Mouse (Mus musculus): ENCODE measurements around the gene Garnl3.

The Garnl3 gene

DNA sequence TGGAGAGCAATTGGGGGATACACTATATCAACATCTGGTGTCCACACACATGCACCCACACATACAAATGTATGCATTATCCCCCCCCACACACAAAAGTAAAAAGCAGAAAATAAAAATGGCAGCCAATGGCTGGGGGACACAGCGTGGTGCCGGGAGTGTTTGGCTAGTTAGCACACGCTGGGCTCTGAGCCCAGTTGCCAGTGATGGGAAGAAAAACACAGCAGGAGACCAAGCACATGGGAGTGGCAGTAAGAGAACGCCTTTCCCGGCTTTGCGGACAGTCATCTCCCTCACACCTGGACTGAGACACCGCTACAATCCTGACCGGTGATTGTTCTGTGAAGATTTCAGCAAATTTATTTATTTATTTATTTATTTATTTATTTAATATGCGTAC, 160.2 kb downstream of the Garnl3 start:
- no peak for DNase-seq (ENCODE audit: low read depth, low spot score)

DNA sequence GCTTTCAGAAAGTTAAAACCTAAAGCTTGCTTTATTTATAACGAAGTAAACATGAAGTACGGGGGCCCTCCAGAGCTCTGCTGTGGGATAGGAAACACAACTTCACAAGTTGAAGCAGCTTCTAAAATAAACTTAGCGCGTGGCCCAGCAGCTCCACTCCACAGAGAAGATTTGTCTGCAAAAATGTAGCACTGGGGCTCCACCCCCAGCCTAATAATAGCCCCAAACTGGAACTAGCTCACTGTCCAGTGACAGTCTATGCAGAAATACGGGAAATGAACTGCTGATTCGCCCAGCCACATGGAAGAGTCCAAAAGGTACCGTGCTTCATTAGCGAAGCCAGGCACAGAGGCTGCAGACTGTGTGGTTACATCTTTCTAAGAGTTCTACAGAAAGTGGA, 162.1 kb downstream of the Garnl3 start:
- DNase-seq (ENCODE audit: low read depth, low spot score), result no peak

DNA sequence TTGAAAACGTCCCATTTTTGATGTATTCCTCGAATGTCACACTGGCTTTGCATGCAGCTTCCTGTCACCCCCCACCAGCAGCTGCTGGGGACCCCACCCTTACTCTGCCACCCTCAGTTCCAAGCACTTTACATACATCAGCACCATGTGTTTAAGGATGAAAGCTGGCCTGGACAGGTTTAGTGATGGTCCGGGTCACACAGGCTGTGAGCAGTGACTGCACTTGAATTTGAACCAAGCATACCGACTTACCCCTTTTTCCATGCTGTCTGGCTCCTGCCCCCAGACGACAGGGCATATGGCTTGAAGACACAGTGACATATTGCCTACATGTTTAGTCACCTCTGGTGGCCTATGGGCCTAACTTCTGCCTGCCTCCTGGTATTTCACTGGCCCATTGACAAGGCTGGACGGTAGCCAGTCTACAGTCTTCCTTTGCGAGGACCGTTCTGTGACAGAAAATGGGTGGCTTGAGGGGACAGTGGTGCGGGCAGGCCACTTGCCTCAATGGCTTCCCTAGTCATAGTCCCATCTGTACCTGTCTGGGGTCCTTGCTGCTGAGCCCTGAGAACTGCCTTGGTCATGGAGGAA, 163.3 kb downstream of the Garnl3 start:
- no peak for DNase-seq (ENCODE audit: low read depth, low spot score)

DNA sequence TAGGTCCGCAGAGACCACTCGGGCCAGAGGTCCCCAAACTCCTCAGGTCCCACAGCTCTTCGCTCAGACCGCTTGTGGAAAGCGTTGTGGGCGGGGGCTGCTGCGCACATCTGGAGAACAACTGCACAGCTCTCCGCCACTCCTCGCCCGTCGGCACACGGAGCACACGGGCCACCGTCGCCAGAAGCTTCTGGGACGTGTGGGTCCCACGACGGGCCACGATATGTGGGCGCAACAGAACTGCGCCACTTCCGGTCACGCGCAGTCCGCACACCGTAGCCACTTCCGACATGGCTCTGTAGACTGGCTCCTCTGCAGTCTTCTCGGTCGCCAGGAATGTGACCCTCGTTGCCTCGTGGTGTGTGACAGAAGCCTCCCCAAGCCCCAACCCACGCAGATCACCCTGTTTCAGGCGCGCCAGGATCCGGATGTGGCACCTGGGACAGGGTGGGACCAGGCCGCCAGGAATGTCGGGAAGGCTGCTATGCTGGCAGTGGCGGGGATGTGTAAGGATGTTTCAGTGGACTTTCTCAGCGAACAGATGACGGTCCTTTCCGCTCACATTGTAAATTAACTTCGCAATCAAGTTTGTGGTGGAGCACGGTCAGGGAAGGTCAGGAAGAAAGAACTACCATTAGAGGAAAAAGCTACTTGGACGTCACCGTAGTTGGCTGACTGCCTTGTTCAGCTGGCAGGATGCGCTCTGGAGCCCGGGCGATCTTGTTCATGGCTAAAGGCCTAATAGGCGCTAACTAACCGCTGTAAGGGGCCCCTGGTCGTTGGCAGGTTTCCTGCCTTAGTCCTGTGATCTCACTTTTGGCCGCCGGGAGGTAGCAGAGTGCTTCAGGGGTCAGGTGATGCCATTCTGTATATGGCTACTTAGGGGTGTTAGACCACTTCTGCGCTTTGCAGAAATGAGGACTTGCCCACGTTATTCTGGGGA, 164.5 kb downstream of the Garnl3 start:
- peak; percentile 84 for DNase-seq (ENCODE audit: low read depth, low spot score)

DNA sequence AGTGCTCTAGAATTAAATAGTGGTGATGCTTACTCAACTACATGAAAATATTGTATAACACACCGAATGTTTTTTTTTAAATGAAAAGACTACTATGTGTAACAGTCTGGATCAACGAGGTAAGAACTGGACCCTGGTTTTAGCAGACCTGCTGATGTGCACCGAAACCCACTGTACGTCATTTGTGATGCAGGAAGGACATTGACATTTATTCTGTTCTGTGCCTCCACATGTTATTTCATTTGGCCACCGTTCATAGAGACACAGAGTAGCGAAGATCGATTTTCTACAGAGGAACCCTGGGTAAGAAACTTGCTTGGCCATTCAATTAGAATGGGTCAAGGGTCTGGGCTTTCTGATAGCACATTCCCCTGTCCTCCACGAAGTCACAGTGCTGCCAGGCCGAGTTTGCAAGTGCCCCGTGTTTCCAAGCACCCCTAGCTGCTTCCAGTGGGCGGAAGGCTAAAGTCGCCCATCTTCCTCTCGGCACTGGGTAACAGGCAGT, 165.2 kb downstream of the Garnl3 start:
- DNase-seq (ENCODE audit: low read depth, low spot score), result no peak

DNA sequence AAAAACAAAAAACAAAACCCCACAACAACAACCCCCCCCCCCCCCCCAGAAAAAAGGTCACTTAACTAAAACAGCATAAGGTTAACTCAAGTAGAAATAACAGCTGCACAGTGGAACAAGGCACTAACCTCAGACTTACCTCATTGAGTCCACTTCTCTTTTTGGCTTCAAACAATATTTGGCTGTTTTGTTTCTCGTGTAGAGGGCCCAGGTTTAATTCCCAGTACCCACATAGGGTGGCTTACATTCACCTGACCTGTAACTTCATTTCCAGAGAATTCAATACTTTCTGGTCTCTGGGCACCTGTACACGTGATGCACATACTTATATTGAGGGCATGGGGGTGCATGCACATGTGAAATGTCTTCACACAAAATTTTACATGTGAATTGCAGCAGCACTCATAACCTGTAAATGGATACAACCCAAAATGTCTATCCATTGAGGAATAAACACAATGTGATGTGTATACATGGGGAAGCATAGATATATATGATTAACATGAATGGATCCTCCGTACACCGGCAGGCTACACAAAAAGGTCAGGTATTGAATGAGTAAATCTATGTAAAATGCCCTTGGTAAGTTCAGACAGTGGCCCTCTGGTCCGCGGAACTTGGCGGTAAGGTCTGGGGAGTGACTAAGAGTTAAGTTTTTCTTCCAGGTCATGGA, 165.8 kb downstream of the Garnl3 start:
- no peak for DNase-seq (ENCODE audit: low read depth, low spot score)

DNA sequence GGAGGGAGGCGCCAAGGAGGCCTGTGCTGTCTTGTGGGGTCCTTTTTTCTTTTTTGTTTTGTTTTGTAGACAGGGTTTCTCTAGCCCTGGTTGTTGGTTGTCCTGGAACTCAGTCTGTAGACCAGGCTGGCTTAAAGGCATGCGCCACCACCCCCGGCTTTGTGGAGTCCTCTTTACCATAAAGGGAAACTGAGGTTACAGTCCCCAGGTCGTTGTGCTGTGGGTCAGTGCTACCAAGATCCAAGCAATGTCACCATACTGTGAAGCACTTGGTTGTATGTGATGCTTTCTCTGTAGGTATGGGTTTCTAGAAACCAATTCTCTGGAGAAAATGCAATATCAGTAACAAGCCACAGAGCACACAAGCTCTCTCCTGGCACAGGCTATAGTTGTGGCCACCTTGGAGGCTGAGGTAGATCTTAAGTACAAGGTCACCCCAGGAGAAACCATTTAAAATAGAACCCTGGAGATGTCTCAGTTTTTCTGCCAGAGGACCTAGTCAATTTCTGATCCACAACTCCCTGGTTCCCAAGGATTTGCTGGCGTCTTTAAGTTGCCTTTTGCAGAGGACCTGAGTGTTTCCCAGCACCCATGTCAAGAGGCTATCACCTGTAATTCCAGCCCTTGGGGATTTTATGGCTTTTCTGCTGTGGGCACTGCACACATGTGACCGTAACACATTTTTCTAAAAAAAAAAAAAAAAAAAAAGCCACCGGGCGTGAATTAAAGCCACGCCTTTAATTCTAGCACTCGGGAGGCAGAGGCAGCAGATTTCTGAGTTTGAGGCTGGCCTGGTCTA, 166.6 kb downstream of the Garnl3 start:
- DNase-seq (ENCODE audit: low read depth, low spot score), result no peak

DNA sequence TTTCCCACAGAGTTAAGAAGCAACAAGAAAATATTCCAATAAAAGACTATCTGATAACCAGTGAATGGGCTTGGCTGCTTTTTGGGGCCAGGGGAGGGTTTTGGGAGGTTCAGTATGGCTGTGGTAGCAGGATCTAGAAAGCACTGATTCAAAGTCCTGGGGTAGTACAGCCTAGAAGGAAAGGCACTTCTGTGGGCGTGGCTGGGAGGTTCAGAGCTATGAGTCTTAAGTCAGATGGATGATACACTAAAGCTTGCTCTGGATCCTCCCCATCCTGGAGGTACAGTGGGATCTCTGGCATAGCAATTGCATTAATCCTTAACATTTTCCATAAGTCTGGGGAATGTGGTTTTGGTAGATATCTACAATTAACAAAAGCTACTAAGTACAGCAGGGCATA, 167.5 kb downstream of the Garnl3 start:
- DNase-seq (ENCODE audit: low read depth, low spot score), result no peak

DNA sequence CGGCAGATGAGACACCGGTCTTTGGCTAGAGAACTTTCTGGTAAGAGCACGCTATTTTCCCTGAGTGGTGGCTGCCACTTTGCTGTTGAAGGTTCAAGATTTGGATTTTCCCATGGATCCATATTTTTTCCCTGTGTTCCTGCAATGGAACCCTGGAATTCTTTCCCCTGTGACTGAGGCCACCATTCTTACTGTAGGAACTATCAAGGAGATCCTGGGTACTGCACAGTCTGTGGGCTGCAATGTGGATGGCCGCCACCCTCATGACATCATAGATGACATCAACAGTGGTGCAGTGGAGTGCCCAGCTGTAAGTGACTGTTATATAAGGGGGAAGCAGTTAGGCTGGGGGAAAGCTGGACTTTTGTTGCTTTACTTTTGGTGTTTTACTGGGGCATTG, 167.9 kb downstream of the Garnl3 start:
- no peak for DNase-seq (ENCODE audit: low read depth, low spot score)

DNA sequence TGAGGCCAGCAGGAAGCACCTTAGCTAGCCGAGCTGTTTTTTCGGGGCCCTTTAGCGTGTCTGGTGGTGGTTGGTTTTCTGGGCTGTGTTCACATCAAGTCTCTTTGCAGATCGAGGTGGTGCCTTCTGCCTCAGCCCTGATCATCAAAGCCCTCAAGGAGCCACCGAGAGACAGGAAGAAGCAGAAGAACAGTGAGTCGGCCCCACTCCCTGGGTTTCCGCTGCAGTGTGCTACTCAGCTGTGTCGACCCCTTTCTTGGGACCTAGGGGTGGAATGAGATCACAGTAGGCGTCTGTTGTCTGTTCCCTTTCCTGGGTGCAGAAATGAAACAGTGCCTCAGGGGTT, 168.6 kb downstream of the Garnl3 start:
- DNase-seq (ENCODE audit: low read depth, low spot score), result no peak

DNA sequence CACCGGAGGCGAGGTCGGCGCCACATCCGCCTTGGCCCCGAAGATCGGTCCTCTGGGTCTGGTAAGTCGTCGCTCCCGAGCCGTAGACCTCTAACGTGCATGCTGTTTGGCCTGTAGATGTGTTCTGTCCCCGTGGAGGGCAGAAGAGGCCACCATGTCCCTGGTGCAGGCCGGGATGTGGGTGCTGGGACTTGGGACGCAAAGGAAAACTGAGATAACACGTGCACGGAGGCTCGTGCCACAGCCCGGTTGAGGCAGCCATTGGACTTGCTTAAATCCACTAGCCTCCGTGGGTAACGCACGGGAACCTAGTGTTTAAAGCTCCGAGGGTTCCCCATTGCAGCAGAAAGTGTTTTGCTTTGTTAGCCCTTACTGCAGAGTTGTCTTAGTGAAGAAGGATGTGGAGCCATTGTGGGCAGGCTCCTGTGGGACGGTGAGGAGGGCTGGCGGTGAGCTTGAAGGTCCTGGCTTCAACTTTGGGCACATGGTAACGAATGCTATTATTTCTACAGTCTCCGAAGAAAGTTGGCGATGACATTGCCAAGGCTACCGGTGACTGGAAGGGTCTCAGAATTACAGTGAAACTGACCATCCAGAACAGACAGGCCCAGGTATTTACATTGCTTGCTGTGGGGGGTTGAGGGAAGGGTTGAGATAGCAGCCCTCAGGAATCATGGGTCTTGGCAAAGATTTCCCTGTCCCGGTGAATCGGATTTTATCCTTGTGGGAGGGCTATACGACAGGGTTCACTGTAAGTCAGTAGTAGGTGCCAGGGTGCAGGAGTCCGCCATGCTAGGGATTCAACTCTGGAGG, 169.2 kb downstream of the Garnl3 start:
- no peak for DNase-seq (ENCODE audit: low read depth, low spot score)

DNA sequence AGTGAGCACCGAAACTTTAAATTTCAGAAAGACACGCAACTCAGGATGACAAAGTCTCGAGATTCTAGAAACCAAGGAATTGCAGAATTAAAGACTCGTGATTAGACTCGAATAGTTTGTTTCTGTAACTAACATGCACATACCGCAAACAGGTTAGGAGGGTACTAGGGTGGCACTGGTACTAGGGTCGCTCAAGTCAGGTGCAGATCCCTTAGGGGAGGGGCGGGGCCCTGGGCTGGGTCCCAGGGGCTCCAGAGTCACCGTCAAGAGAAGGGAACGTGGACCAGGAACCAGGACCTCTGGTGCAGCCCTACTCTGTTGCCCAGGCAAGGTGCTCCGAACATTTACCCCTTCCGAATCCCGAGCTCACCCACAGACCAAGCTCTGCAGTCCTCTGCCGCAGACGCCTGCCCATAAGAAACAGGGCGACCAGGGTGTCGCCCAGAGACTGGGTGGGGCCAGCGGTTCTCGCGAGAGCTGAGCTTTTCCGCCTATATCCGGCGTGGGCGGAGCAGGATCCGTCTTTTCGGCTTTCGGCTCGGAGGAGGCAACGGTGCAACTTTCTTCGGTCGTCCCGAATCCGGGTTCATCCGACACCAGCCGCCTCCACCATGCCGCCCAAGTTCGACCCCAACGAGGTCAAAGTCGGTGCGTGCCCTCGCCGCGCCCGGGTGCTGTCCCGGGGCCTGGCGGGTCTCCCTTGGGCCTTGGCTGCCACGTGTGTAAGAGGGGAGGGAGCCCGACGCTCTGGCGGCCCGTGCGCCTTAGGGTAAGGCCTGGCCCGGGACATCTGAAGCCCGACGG, 170.1 kb downstream of the Garnl3 start, which contains the start of the genes Rpl12 and Lrsam1:
Gene Rpl12, plus strand, starts transcription at position 368 of the 804 bp plus-strand sequence.
Gene Lrsam1, minus strand, starts transcription at position 423 of the 804 bp plus-strand sequence.
- DNase-seq (ENCODE audit: low read depth, low spot score), result peak; percentile 83

DNA sequence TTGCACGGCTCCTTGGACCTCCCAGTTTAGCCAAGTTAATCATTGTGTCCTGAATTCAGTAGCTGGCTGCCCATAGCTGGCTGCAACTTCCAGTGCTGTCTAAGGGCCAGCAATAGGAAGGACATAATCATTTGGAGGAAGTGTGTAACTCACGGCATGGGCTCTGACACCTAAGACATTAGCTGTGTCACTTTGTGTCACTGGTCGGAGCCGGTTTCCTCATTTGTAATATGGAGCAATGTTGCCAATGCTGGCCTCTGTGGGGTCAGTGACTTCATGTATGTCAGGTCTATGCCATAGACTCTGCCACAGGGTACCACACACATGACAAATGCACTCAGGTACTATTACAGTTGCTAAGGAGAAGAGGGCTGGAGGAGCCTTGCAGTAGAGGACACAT, 171.2 kb downstream of the Garnl3 start:
- no peak for DNase-seq (ENCODE audit: low read depth, low spot score)

DNA sequence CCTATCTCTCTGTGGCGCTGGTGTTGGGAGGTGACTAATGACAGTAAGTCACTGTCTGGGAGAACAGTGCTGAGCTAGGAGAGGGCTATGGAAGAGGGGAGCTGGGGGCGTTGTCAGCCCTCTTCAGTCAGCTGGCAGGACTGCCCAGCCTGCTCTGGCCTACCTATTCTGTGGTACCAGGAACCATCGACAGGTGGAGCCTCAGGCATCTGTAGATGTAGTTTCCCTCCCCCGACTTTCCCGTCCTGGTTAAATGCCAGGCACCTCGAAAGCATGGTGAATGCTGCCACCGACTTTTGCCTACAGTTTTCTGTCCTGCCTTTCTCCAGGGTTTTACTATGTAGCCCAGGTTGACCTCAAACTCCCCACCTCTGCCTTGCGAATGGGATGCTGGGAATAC, 174.1 kb downstream of the Garnl3 start:
- DNase-seq (ENCODE audit: low read depth, low spot score), result no peak

DNA sequence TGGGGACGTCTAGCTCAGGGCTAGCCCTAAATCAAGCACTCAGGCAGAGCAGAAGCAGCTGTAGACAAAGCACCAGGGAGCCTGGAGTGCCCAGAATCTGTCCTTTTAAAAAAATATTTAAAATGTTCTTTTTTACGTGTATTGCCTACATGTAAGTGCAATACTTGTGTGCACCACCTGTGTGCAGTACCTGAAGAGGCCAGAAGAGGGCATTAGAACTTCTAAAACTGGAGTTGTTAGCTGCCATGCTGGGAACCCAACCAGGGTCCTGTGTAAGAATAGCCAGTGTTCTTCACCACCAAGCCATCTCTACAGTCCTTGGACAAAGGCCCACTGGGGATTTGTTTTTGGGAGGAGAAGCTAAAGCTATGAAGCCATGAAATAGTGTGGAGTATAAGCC, 176.9 kb downstream of the Garnl3 start:
- DNase-seq (ENCODE audit: low read depth, low spot score), result no peak

DNA sequence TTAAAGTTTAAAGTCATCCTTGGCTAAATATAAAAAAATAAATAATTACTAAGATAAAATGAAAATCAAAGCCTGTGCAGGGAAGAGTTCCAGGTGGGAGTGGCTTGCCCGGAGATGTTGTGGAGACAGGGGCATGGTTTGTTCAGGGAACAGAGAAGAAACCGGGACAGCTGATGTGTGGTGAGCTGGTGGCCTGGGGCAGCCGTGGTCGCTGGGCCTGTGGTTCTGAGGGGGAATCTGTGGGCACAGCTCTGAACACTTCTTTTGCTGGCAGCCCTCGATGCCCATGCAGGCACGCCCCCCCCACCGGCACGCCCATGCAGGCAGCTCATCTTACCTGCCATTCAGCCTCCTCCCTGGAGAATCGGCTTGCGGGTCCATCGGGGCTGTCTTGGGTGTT, 184.0 kb downstream of the Garnl3 start:
- DNase-seq (ENCODE audit: low read depth, low spot score), result no peak

DNA sequence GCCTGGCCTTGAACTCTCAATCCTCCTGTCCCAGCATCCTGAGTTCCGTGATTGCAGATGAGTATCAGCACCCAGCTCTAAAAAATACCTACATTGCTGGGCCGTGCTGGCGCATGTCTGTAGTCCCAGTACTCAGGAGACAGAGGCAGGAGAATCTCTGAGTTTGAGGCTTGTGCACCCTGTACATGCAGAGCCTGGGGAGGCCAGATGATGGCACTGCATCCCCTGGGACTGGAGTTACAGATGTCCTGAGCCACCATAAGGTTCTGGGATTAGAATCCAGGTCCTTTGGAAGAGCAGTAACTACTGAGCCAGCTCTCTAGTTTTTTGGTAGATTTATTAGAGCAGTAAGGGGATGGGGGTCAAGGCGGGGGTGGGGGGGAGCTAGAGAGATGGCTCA, 191.0 kb downstream of the Garnl3 start:
- no peak for DNase-seq (ENCODE audit: low read depth, low spot score)

DNA sequence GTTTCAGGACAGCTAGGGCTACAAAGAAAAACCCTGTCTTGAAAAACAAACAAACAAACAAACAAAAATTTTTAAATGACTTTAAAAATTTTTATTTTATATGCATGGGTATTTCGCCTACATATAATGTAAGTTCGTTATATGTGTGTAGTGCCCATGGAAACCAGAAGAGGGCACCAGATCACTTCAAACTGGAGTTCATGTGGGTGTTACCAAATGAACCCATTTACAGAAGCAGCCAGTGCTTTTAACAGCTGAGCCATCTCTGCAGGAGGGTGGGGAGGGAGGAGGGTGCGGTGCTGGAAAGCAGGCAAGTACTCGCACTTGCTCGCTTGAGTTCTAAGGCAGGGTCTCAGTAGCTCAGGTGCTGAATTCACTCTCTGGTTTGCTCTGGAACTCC, 192.0 kb downstream of the Garnl3 start:
- DNase-seq (ENCODE audit: low read depth, low spot score), result no peak

DNA sequence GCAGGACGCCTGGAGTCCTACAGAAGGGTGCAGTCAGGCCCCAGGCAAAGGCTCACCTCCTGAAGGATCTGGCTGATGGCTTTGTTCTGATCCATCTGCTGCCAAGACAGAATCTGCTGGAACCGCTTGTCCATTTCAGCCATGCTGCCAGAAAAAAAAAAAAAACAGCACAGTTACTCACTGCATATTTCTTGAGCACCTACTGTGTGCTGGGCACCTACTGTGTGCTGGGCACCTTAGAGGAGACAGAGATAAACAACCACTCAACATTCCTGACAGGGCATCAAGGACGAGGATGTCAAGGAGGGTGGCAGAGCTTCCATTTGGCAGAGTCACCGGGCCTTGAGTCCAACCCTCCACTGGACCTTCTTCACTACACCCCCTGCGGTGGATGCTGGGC, 192.7 kb downstream of the Garnl3 start:
- no peak for DNase-seq (ENCODE audit: low read depth, low spot score)
